Mouse (Mus musculus) limb, embryonic 12.5 days (tissue): ENCODE results near the gene Tmed6. TPM values are rescaled to one million over a fixed set of nuclear protein-coding genes. Genes with fewer than 3 reads are reported as not detected.
"Not testable (repeated sequence)": the region's sequence is repeated elsewhere in the genome, so short reads cannot be mapped to it uniquely, and the experiment has no call there.

ENCODE experiments used
- ATAC-seq: fragments of 200-750 bp; cut with Nextera tagmentation; 2 replicates; pipeline ENCODE4 v1.8.0; 2017; ENCODE audit warnings: low read depth, moderate TSS enrichment; ENCODE audit not compliant: insufficient number of reproducible peaks, insufficient read depth, low FRiP score, low TSS enrichment
- H3K27ac ChIP-seq: fragments of 300-500 bp; sonication (generic); 2 replicates; pipeline ENCODE4 v1.5.1; 2016; ENCODE audit warnings: mild to moderate bottlenecking, moderate library complexity
- H3K27me3 ChIP-seq: fragments of 300-500 bp; sonication (generic); 2 replicates; pipeline ENCODE4 v1.6.1; 2016; ENCODE audit warnings: mild to moderate bottlenecking, moderate library complexity
- H3K36me3 ChIP-seq: fragments of 300-500 bp; sonication (generic); 2 replicates; pipeline ENCODE4 v1.6.1; 2016; ENCODE audit warnings: mild to moderate bottlenecking, moderate library complexity
- H3K4me1 ChIP-seq: fragments of 300-500 bp; sonication (generic); replicated peaks from 2 replicates; pipeline ENCODE4 v1.6.1; 2016
- H3K4me2 ChIP-seq: fragments of 300-500 bp; sonication (generic); 2 replicates; pipeline ENCODE4 v1.6.1; 2016; ENCODE audit warnings: mild to moderate bottlenecking, moderate library complexity
- H3K4me3 ChIP-seq: fragments of 300-500 bp; sonication (generic); replicated peaks from 2 replicates; pipeline ENCODE4 v1.5.1; 2016; ENCODE audit warnings: mild to moderate bottlenecking
- H3K9ac ChIP-seq: fragments of 300-500 bp; sonication (generic); replicated peaks from 2 replicates; pipeline ENCODE4 v1.6.1; 2016; ENCODE audit warnings: mild to moderate bottlenecking, moderate library complexity
- H3K9me3 ChIP-seq: fragments of 300-500 bp; sonication (generic); 2 replicates; pipeline ENCODE4 v1.6.1; 2016; ENCODE audit warnings: mild to moderate bottlenecking, moderate library complexity
- WGBS: fragments of 180-500 bp; shearing (Covaris S2); methylation state at CpG from one replicate; pipeline ENCODE4 v1.1.7; 2016; 5-methylcytosine and 5-hydroxymethylcytosine counted together
- polyA plus RNA-seq: library from polyadenylated mRNA; unstranded; fragments of >200 nt; fragmentation: Nextera tagmentation; extraction: Ambion mirVana; gene quantifications from 2 replicates; pipeline ENCODE4 v1.2.1, GENCODE M21; 2016

Tmed6 gene
- polyA plus RNA-seq, 1 experiment from 2014 or later = not detected

DNA sequence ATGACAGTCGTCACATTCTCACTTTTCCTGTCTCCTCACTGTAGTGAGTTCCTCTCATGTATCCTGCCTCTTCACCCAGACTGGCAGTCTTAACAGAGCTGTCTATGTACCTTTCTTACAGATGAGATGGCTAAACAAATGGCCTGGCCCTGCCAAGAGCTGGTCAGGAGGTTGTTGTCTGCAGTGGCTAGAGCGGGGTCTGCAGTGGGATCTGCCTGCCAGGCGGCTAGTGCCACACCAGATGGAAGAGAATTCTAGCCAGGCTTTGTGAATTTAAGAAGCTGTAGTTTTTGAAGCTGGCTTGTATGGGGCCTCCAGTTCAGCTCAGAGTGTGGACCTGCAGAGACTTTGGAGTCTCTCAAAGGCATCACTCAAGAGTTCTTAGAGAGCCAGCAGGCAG lies 29.8 kb downstream of the Tmed6 start:
- Histone ChIP-seq H3K36me3 (peaks cover 52% of the 10 kb centered on the region), H3K4me1 (peaks cover 15% of the 10 kb centered on the region), H3K9ac (no peak overlapping the region), H3K9me3 (no peaks in the 10 kb centered on the region), H3K4me3 (no peak overlapping the region), H3K27me3 (no peaks in the 10 kb centered on the region), H3K27ac (no peak overlapping the region), H3K4me2 (no peak overlapping the region)
- ATAC-seq = no peak
- WGBS = 86% methylated on average over 3 of the region's 3 CpGs

DNA sequence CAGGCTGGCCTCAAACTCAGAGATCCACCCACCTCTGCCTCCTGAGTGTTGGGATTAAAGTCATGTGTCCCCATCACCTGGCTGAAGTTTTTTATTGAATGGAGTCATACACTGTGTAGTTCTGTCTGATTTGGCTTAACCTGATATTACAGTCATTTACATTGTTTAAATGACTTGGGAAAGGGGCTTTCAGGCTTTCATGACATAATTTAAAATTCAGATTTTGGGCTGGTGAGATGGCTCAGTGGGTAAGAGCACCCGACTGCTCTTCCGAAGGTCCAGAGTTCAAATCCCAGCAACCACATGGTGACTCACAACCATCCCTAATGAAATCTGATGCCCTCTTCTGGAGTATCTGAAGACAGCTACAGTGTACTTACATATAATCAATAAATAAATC lies 31.8 kb downstream of the Tmed6 start:
- not testable (repeated sequence) for H3K27me3 ChIP-seq, H3K4me3 ChIP-seq, ATAC-seq, H3K27ac ChIP-seq, H3K4me2 ChIP-seq, H3K9me3 ChIP-seq, H3K9ac ChIP-seq
- 96% methylated on average over 2 of the region's 2 CpGs for WGBS
- Histone ChIP-seq H3K4me1 (peaks cover 15% of the 10 kb centered on the region), H3K36me3 (peaks cover 31% of the 10 kb centered on the region)

DNA sequence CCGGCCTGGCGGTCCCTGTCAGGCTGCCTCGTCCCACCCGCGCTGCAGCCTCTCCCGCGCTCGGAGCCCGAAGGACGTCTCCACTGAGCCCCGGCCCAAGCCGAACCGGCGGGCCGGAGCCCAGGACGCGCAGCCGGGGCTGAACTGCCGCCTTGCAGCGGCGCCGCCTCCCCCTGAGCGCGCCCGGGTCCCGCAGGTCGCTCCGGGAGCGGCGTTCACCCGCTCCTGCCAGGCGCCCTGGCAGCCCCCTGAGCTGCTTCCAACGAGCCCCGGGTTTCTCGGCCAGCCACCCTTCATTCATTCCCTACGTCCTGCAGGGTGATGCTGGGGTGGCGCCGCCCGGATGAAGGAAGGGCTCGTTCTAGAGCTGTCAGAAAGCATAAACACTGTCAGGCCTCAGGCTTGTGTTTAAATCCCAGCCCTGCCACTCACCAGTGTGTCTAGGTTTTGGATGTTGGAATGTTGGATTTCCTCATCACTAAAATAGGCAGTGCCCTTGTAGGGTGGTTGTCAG lies 33.8 kb downstream of the Tmed6 start:
- Histone ChIP-seq H3K27ac (peak overlapping the region; percentile 76), H3K36me3 (peaks cover 19% of the 10 kb centered on the region; the same call in 1 of the 2 replicates), H3K4me3 (peak overlapping the region; percentile 99), H3K27me3 (no peaks in the 10 kb centered on the region), H3K4me2 (peak overlapping the region; percentile 87), H3K4me1 (peaks cover 15% of the 10 kb centered on the region), H3K9ac (peak overlapping the region; percentile 95), H3K9me3 (no peaks in the 10 kb centered on the region)
- ATAC-seq = peak; percentile 35; the same call in 1 of the 2 replicates
- WGBS = under 1% methylated on average over 40 of the region's 40 CpGs

DNA sequence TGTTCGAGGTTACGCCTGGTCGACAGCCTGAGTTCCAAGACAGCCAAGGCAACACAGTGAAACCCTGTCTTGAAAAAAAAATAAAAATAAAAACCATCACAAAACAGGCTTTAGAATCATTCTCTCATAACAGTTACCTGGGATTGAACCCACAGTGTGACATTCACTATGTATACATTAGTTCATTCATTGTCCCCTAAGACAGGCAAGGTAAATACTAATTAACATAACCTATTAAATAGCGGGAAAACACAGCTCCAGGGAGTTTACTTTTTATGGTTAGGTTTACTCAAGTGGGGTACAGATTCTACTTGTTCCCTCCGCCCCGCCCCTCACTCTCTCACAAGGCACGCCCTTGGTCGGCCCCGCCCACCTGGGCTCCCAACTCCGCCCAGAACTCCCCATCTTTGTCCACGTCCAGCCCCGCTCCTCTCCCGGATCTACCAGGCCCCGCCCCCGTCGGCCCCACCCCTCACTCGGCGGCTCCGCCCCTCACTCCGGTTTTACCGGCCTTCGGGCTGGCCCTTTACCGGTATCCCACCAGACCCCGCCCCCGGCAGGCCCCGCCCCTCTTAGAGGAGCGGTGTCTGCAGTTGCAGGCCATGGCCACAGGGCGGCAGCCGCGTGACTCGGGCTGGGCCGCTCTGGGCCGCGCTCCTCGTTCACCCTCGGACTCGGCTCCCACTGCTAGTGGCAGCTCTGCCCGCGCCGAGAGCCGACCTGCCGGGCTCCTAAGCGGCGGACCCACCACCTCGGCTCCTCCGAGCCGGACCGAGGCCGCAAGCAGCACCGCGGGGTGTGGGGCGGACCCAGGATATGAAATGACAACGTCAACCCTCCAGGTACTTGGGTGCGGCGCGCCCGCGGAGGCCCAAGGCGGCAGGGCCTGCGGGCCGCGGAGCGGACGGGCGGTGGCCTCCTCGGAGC lies 34.5 kb downstream of the Tmed6 start, which contains the start of gene Vps4a:
Vps4a (plus strand) TSS at position 573 of the 927 bp plus-strand sequence.
- peak; percentile 91 for ATAC-seq

DNA sequence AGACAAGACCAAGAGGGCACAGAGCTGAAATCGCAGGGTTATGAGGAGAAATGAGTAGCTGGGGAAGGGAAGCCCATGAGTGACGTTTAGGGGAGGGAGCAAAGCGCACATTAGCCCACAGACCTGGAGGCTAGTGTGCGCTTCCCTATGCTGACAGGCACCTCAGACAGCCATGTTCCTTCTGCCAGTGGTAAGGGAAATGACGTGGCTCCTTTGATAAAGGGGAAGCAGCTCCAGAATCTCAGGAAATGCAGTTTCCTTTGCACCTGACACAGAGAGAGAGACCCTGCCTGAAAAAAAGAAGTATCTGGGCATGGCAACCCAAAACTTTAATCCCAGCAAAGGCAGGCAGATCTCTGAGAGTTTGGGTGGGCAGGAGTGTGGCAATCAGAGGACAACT lies 35.4 kb downstream of the Tmed6 start:
- no peak overlapping the region for H3K4me2 ChIP-seq
- 75% methylated on average over 5 of the region's 5 CpGs for WGBS
- no peak overlapping the region for H3K9ac ChIP-seq
- peaks cover 15% of the 10 kb centered on the region for H3K4me1 ChIP-seq
- H3K27ac ChIP-seq = no peak overlapping the region
- H3K36me3 ChIP-seq = 0 out of 2 replicates have a peak, but pooled peaks cover 4% of the 10 kb centered on the region
- no peak overlapping the region for H3K4me3 ChIP-seq
- no peak for ATAC-seq
- H3K9me3 ChIP-seq = no peaks in the 10 kb centered on the region
- H3K27me3 ChIP-seq = no peaks in the 10 kb centered on the region

More for the DNA sequence above, 34.5 kb downstream of the Tmed6 start, which contains the start of gene Vps4a:
- H3K9me3 ChIP-seq = no peaks in the 10 kb centered on the region
- H3K4me1 ChIP-seq = peaks cover 15% of the 10 kb centered on the region
- H3K4me3 ChIP-seq = peak within 1 kb of the TSS; percentile 99
- peaks cover 11% of the 10 kb centered on the region; the same call in 1 of the 2 replicates for H3K36me3 ChIP-seq
- peak within 1 kb of the TSS; percentile 76 for H3K27ac ChIP-seq
- WGBS = 5% methylated on average over 65 of the region's 66 CpGs
- peak within 1 kb of the TSS; percentile 87 for H3K4me2 ChIP-seq
- peak within 1 kb of the TSS; percentile 95 for H3K9ac ChIP-seq
- H3K27me3 ChIP-seq = no peaks in the 10 kb centered on the region

DNA sequence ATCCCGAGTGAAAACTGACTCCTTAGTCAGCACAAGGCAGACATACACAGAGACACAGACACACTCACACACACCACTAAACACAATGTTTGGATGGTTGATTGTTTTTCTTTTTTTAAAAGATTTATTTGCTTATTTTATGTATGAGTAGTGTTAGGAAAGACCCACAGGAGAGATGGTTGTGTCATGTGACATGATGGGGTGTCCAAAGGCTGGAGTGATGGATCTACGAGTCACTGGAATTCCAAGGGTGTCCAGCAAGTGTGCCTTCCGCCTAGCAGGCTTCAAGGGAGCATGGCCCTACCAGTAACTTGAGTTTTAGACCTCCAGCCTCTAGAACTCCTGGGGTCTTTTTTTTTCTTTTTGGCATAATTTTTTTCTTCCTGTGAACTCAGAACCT lies 36.1 kb downstream of the Tmed6 start:
- H3K4me2 ChIP-seq = no peak overlapping the region
- no peak for ATAC-seq
- WGBS = 77% methylated on average over 3 of the region's 3 CpGs
- H3K9me3 ChIP-seq = no peaks in the 10 kb centered on the region
- peaks cover 15% of the 10 kb centered on the region for H3K4me1 ChIP-seq
- no peak overlapping the region for H3K4me3 ChIP-seq
- H3K27me3 ChIP-seq = no peaks in the 10 kb centered on the region
- H3K9ac ChIP-seq = no peak overlapping the region
- no peak overlapping the region for H3K27ac ChIP-seq
- H3K36me3 ChIP-seq = no peaks in the 10 kb centered on the region

DNA sequence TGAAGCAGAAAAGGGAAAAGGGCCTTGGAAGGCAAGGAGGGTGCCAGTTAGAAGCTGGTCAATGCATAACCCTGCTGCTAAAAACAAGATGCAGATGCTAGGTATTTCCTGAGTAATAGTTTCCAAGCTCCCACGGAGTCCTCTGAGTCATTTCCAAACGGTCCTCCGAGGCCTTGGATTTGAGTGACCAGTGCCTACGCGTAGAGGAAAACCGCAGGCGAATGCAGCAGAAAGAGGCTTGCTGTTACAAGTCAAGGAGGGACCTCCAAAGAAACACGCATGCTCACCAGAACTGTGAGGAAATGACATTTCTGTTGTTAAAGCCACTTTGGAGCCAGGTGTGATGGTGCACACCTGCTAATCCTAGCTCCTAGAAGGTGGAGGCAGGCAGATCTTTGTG lies 42.0 kb downstream of the Tmed6 start:
- no peaks in the 10 kb centered on the region for H3K9me3 ChIP-seq
- H3K36me3 ChIP-seq = 0 out of 2 replicates have a peak, but pooled peaks cover 4% of the 10 kb centered on the region
- no peaks in the 10 kb centered on the region for H3K27me3 ChIP-seq
- no peak overlapping the region for H3K4me2 ChIP-seq
- H3K9ac ChIP-seq = no peak overlapping the region
- ATAC-seq = no peak
- H3K27ac ChIP-seq = no peak overlapping the region
- H3K4me3 ChIP-seq = no peak overlapping the region
- WGBS = 90% methylated on average over 8 of the region's 8 CpGs
- H3K4me1 ChIP-seq = no peaks in the 10 kb centered on the region

DNA sequence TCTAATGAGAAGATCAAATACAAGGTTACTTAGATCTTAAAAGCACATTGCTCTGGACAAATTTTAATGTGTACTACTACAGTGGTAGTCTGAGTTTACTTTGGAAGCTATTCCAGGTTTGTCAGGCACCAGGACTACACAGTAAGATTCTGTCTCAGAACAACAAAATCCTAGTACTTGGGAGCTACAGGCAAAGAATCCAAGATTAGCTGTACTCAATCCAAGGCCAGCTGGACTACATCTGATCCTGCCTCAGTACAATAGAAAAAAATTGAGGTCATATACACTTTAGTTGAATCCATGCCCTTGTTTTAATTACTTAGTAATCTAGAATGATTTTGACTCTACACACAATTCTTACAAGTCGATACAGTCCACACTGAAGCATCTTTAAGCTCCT lies 50.5 kb downstream of the Tmed6 start:
- H3K4me3 ChIP-seq = no peak overlapping the region
- H3K36me3 ChIP-seq = peaks cover 39% of the 10 kb centered on the region
- H3K27me3 ChIP-seq = no peaks in the 10 kb centered on the region
- WGBS = 86% methylated on average over 1 of the region's 1 CpGs
- no peaks in the 10 kb centered on the region for H3K9me3 ChIP-seq
- no peak overlapping the region for H3K27ac ChIP-seq
- ATAC-seq = no peak
- H3K4me1 ChIP-seq = no peaks in the 10 kb centered on the region
- H3K9ac ChIP-seq = no peak overlapping the region
- no peak overlapping the region for H3K4me2 ChIP-seq

DNA sequence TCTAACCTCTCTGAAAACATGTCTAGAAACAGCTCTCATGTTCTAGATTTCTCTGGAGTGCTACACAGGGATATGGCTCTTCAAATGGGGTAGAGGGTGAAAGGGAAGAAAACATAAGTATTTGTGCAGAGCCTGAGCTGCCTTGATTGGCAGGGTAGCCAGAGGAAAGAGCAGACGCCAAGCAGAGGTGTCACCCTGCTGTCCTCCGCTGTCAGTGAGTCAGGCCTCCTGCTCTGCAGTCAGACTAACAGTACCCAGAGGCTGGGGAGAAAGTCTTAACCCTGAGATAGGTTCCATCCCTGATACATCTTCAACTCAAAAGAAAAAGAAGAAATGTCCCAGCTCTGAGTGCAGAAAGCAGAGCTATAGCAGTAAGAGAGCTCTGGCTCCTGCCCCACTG lies 52.8 kb downstream of the Tmed6 start:
- WGBS = 72% methylated on average over 2 of the region's 2 CpGs
- no peak overlapping the region for H3K27ac ChIP-seq
- no peak overlapping the region for H3K4me3 ChIP-seq
- no peak overlapping the region for H3K9ac ChIP-seq
- H3K36me3 ChIP-seq = peaks cover 53% of the 10 kb centered on the region
- no peaks in the 10 kb centered on the region for H3K4me1 ChIP-seq
- ATAC-seq = no peak
- H3K9me3 ChIP-seq = no peaks in the 10 kb centered on the region
- no peaks in the 10 kb centered on the region for H3K27me3 ChIP-seq
- no peak overlapping the region for H3K4me2 ChIP-seq
